Mouse (Mus musculus) cerebellum, adult 11 months (tissue): ENCODE results near the gene Uty.

Source experiments
- DNase-seq: peaks from one replicate; pipeline ENCODE4 v3.0.0; 2022

The Uty gene

DNA sequence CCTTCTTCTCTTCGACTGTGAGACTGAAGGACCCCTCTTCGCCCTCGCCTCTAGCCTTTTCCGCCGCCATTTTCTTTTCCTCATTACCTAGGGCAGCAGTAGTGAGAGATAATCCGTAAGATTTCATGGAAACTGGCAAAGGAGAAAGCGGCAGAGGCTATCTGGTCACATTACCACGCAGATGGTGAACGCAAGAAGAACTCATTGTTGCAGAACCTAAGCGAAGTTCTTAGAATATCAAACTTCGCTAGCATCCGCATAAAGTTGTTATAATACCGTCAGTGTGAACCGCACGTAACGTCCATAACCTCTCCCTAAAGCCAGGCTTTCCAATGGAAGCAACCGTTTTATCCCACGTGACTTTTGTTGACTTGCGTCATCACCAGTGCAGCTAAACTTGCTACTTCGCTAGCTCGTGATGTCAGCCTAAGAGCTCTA is at the start of gene Uty:
Uty (minus strand) TSS at position 334 of the 438 bp plus-strand sequence.
- DNase-seq: no peak

DNA sequence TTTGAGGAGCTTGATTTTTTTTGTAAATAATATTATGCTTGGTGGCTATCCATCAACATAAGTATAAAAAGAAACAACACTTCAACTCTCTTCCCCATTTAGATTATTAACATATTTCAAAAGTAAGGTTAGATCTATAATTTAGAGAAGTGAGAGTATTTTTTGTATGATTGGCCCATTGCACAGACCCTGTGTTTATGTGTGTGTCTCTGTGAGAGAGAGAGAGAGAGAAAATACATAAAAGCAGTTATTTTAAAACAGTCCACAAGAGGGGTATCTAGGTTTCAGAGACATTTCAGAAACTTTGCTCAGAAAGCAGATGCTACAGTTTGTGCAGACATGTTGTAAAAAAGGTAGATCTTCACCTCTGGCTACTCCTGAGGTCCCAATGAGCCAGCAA is 48.1 kb upstream of the Uty start:
- no peak for DNase-seq

GRCm38 (mm10) chrY:1286171-1286795 is 40.7 kb upstream of the Uty start, which contains the start of gene Ddx3y:
TSS of gene Ddx3y (minus strand) at chrY:1286629.
- no peak for DNase-seq

DNA sequence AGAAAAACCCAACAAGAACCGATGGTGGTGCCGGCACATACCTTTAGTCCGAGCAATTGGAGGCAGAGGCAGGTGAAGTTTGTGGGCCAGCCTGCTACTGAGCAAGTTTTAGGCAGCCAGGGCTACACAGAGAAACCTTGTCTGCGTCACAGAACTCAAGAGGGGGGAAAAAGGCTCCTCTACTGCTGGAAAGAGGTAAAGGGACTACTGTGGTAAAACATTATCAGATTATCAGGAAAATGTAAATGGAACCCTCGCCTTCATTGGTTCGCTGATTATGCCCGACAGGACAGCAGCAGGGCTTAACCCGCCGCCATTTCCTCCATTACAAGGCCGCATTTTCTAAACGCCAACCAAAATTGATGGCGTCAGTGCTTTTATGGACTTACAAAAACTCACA is 40.2 kb upstream of the Uty start:
- no peak for DNase-seq

GRCm38 (mm10) chrY:1246117-1246516 is 558 bp upstream of the Uty start:
- DNase-seq: no peak

- DNase-seq: no peak
These were observed 619 bp downstream of the Uty start for GRCm38 (mm10) chrY:1244940-1245339.

GRCm38 (mm10) chrY:1244421-1244820 is 1.1 kb downstream of the Uty start:
- no peak for DNase-seq

GRCm38 (mm10) chrY:1220001-1220400 is 25.6 kb downstream of the Uty start:
- no peak for DNase-seq

DNA sequence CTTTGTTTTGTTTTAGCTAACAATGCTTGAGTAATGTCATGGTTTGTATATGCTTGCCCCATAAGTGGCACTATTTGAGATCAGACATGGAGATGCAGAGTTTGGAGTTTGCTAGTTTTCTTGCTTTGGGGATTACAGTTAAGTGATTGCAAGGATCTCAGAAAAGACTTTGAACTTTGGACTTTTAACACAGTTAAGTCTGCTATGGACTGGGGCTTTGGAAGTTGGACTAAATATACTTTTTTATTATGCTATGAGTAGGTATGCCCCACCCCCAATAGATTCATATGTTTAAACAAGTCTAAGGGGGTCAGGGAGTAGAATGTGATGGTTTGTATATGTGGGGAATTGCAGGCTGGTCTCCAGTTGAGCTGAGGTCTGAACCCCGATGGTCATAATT is 67.1 kb downstream of the Uty start:
- no peak for DNase-seq

GRCm38 (mm10) chrY:1163054-1163453 is 82.5 kb downstream of the Uty start:
- DNase-seq: no peak

GRCm38 (mm10) chrY:1116153-1116552 is 129.4 kb downstream of the Uty start:
- no peak for DNase-seq

DNA sequence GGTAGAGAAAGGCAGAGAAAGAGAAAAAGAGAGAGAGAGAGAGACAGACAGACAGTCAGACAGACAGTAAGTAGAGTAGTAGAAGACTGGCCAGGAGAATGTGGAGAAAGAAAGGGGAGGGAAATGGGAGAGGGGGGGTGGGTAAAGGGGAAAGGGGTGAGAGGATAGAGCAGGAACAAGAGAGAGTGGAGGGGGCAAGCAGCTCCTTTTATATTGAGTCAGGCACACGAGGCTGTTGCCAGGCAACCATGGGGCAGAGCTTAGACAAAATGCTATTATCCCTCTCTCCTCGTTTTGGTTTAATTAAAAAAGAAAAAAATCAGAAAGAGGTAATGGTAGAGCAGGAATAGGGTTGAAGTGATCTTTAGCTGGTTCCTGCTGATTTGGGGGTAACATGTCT is 131.5 kb downstream of the Uty start:
- no peak for DNase-seq
